Mouse (Mus musculus) retina, postnatal 7 days (tissue): ENCODE measurements around the gene Tubd1.

Experiments used
- DNase-seq: peaks from one replicate; pipeline ENCODE4 v3.0.0-alpha.2; 2012; ENCODE audit warnings: low read depth, low spot score

The Tubd1 gene

GRCm38 (mm10) chr11:86558258-86558657, 13.5 kb downstream of the Tubd1 start:
- no peak for DNase-seq

GRCm38 (mm10) chr11:86568425-86568824, 23.6 kb downstream of the Tubd1 start:
- DNase-seq = peak; percentile 14

GRCm38 (mm10) chr11:86570261-86570746, 25.5 kb downstream of the Tubd1 start:
- no peak for DNase-seq

GRCm38 (mm10) chr11:86571047-86571855, 26.5 kb downstream of the Tubd1 start:
- DNase-seq = no peak

GRCm38 (mm10) chr11:86571871-86572270, 27.1 kb downstream of the Tubd1 start:
- no peak for DNase-seq

- DNase-seq = no peak
These were observed 27.8 kb downstream of the Tubd1 start for GRCm38 (mm10) chr11:86572623-86573022.

GRCm38 (mm10) chr11:86573646-86574231, 28.9 kb downstream of the Tubd1 start:
- DNase-seq = no peak

GRCm38 (mm10) chr11:86574408-86574807, 29.6 kb downstream of the Tubd1 start:
- no peak for DNase-seq

- no peak for DNase-seq
These were observed 31.0 kb downstream of the Tubd1 start for GRCm38 (mm10) chr11:86575632-86576378.

GRCm38 (mm10) chr11:86577231-86577630, 32.4 kb downstream of the Tubd1 start:
- no peak for DNase-seq

GRCm38 (mm10) chr11:86578106-86578808, 33.5 kb downstream of the Tubd1 start:
- no peak for DNase-seq

- no peak for DNase-seq
These were observed 34.3 kb downstream of the Tubd1 start for GRCm38 (mm10) chr11:86578809-86579730.

GRCm38 (mm10) chr11:86579731-86580318, 35.0 kb downstream of the Tubd1 start:
- no peak for DNase-seq

GRCm38 (mm10) chr11:86580319-86581113, 35.7 kb downstream of the Tubd1 start:
- no peak for DNase-seq

- no peak for DNase-seq
These were observed 36.5 kb downstream of the Tubd1 start for GRCm38 (mm10) chr11:86581250-86581753.

GRCm38 (mm10) chr11:86581943-86582542, 37.3 kb downstream of the Tubd1 start:
- no peak for DNase-seq

GRCm38 (mm10) chr11:86582543-86583260, 37.9 kb downstream of the Tubd1 start:
- no peak for DNase-seq

- no peak for DNase-seq
These were observed 38.6 kb downstream of the Tubd1 start for GRCm38 (mm10) chr11:86583313-86583825.
